Mouse (Mus musculus) embryonic facial prominence, embryonic 10.5 days (tissue): ENCODE results near the gene Nab2. TPM values are rescaled to one million over a fixed set of nuclear protein-coding genes. Genes with fewer than 3 reads are reported as not detected.
A peak's percentile ranks its signal among the peaks of the same experiment; 100 is the strongest.

Experiments used
- DNase-seq: peaks from one replicate; pipeline ENCODE4 v3.0.0-alpha.2; 2017; ENCODE audit warnings: low spot score
- H3K27ac ChIP-seq: fragments of 300-500 bp; sonication (generic); replicated peaks from 2 replicates; pipeline ENCODE4 v1.5.1; 2016; ENCODE audit warnings: mild to moderate bottlenecking
- H3K27me3 ChIP-seq: fragments of 300-500 bp; sonication (generic); replicated peaks from 2 replicates; pipeline ENCODE4 v1.6.1; 2016; ENCODE audit warnings: low read depth, mild to moderate bottlenecking; ENCODE audit not compliant: poor library complexity, severe bottlenecking
- H3K36me3 ChIP-seq: fragments of 300-500 bp; sonication (generic); replicated peaks from 2 replicates; pipeline ENCODE4 v1.6.1; 2016; ENCODE audit warnings: mild to moderate bottlenecking, moderate library complexity
- H3K4me1 ChIP-seq: fragments of 300-500 bp; sonication (generic); 2 replicates; pipeline ENCODE4 v1.6.1; 2016
- H3K4me3 ChIP-seq: fragments of 300-500 bp; sonication (generic); 2 replicates; pipeline ENCODE4 v1.5.1; 2016; ENCODE audit warnings: mild to moderate bottlenecking, moderate library complexity
- H3K9me3 ChIP-seq: fragments of 300-500 bp; sonication (generic); 2 replicates; pipeline ENCODE4 v1.6.1; 2016; ENCODE audit warnings: mild to moderate bottlenecking
- WGBS: fragments of 180-500 bp; shearing (Covaris S2); methylation state at CpG from one replicate; pipeline ENCODE4 v1.1.7; 2016; 5-methylcytosine and 5-hydroxymethylcytosine counted together
- polyA plus RNA-seq: library from polyadenylated mRNA; unstranded; fragments of >200 nt; fragmentation: Nextera tagmentation; extraction: Ambion mirVana; gene quantifications from 2 replicates; pipeline ENCODE4 v1.2.1, GENCODE M21; 2016

The Nab2 gene
- polyA plus RNA-seq, 1 experiment from 2014 or later: 12.1 TPM

DNA sequence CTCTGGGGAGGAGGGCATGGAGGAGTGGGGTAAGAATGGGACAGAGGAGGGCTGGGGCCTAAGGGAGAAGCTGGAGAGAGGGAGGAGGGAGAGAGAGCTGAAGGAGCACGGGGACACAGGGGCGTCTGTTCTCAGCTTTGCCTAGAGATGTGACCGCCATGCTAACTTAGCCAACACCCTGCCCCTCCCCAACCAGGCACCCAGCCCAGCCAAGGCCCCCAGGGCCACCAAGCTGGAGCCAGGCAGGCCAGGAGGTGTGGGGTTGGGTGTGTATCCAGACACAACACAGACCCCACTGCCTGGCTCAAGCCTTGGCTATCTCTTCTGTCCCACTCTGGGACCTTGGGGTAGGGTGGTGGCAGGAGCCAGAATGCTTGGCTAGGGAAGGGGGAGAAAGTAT is 52.8 kb downstream of the Nab2 start:
- Histone ChIP-seq H3K36me3 (peaks cover 35% of the 10 kb centered on the region), H3K4me3 (peak overlapping the region; percentile 91), H3K27me3 (0 out of 2 replicates have a peak, but pooled peaks cover 4% of the 10 kb centered on the region), H3K4me1 (peaks cover 88% of the 10 kb centered on the region), H3K9me3 (no peaks in the 10 kb centered on the region), H3K27ac (peak overlapping the region; percentile 89)
- DNase-seq: no peak
- WGBS: 49% methylated on average over 3 of the region's 3 CpGs

DNA sequence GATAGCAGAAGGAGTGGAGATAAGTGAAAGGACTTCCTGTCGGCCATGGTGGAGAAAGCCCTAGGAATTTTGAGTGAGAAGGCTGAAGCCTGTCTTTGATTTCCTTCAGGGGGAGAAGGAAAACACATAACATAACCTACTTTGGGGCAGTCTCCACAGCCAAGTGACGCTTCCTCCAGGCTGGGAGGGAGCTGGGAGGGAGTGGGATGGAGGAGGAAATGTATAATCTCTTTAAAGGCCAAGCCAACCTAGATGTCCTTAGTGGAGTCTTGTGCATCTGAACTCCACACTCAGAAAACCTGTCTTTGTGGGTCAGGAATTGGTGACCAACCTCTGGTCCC is 53.4 kb downstream of the Nab2 start:
- Histone ChIP-seq H3K27ac (peak overlapping the region; percentile 89), H3K4me3 (peak overlapping the region; percentile 91), H3K27me3 (0 out of 2 replicates have a peak, but pooled peaks cover 4% of the 10 kb centered on the region), H3K4me1 (peaks cover 89% of the 10 kb centered on the region), H3K9me3 (no peaks in the 10 kb centered on the region), H3K36me3 (peaks cover 41% of the 10 kb centered on the region)
- DNase-seq: no peak
- WGBS: 19% methylated on average over 2 of the region's 2 CpGs

DNA sequence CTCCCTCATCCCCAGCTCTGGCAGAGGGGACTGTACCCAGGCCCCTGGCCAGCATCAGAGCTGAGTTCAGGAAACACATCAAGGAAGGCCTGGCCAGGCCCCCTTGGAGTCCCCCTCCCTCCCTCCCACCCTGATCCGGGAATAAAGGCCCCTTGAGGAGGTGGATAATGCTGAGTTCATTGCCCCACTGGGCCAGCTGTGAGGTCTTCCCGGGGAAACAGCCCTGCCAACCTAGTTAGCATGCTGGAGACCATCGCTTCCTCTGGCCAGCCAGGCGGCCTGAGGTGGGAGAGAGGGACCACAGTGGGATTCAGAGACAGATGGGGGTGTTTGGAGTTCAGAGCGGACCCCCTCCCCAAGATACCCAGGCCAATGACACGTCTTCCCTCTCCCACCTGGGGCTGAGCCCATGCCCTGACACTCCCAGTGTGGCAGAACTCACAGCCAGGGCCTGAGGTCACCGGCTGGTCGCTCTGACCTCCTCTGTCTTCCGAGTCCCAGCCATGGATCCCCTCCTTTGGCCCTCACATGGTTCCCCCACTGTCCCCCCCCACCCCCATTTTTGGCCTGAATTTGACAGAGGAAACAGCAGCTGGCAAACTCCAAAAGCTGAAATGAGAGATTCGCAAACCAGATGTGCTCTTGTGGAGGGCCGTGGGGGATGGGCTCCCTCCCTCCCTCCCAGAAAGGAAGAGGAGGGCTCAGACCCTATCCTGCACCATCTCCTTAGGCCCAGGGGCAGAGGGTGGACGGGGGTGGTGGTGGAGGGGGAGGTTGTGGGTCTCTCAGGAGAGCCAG is 53.9 kb downstream of the Nab2 start:
- peak overlapping the region; percentile 89 for H3K27ac ChIP-seq
- H3K4me3 ChIP-seq: peak overlapping the region; percentile 91
- 16% methylated on average over 12 of the region's 12 CpGs for WGBS
- peaks cover 89% of the 10 kb centered on the region for H3K4me1 ChIP-seq
- no peaks in the 10 kb centered on the region for H3K9me3 ChIP-seq
- H3K36me3 ChIP-seq: peaks cover 47% of the 10 kb centered on the region
- 0 out of 2 replicates have a peak, but pooled peaks cover 4% of the 10 kb centered on the region for H3K27me3 ChIP-seq
- peak; percentile 80 for DNase-seq

DNA sequence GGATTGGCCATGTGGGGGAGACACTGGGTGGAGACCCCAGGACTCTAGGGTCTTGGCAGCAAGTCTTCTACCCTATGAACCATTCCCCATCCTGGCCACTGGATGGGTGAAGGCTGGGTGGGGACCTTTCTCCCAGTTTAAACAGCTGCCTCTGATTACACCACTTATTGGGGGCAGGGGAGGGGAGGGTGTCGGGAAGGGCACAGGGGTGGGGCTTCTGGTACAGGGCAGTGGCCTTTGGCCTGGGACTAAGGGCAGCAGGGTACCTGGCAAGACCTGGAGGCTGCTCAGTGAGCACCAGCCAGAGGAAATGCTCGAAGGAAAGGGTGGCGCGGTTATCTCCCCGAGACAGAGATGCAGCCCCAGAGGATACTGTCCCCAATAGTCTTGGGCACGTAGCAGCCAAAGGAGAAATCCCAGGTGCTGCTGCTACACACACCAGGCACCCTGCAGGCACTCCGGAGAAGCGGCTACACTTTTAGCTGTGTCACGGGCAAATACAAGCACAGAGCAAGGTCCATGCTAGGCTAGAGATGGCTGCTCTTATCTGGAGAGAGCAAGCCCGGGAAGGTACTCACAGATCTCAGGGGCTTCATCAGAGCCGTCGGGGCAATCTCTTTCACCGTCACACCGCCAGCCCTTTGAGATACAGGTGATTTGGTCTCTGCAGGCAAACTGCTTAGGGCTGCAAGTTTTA is 56.1 kb downstream of the Nab2 start:
- no peak overlapping the region for H3K27ac ChIP-seq
- 86% methylated on average over 14 of the region's 14 CpGs for WGBS
- H3K36me3 ChIP-seq: peaks cover 64% of the 10 kb centered on the region
- H3K27me3 ChIP-seq: 0 out of 2 replicates have a peak, but pooled peaks cover 4% of the 10 kb centered on the region
- H3K9me3 ChIP-seq: no peaks in the 10 kb centered on the region
- H3K4me1 ChIP-seq: peaks cover 78% of the 10 kb centered on the region
- no peak for DNase-seq
- H3K4me3 ChIP-seq: no peak overlapping the region

Other genes starting within 250 kb of the Nab2 start
- 0.57 and 0.58 TPM in 2 replicates for gene Stac3, start 166.9 kb downstream of the Nab2 start, polyA plus RNA-seq
- 2.2 and 4.5 TPM in 2 replicates for gene Ndufa4l2, start 153.6 kb downstream of the Nab2 start, polyA plus RNA-seq
- gene Shmt2, start 146.1 kb downstream of the Nab2 start, polyA plus RNA-seq: 110 and 129 TPM in 2 replicates
- gene Nxph4, start 134.0 kb downstream of the Nab2 start, polyA plus RNA-seq: 5.2 and 9.7 TPM in 2 replicates
- gene Lrp1, start 47.4 kb downstream of the Nab2 start, polyA plus RNA-seq: 66.6 and 70.6 TPM in 2 replicates
- gene Stat6, start 25.6 kb downstream of the Nab2 start, polyA plus RNA-seq: 10.4 and 11.5 TPM in 2 replicates
- gene Nemp1, start 1.7 kb downstream of the Nab2 start, polyA plus RNA-seq: 10.0 and 10.7 TPM in 2 replicates
- 0.54 and 0.71 TPM in 2 replicates for gene Myo1a, start 36.6 kb upstream of the Nab2 start, polyA plus RNA-seq
- 1.5 and 2.0 TPM in 2 replicates for gene Tac2, start 55.9 kb upstream of the Nab2 start, polyA plus RNA-seq
- 5.3 and 5.4 TPM in 2 replicates for gene Zbtb39, start 71.0 kb upstream of the Nab2 start, polyA plus RNA-seq
- 0.46 and 0.53 TPM in 2 replicates for gene Gpr182, start 83.2 kb upstream of the Nab2 start, polyA plus RNA-seq
- gene Rdh1, start 91.2 kb upstream of the Nab2 start, polyA plus RNA-seq: 0.07 and 0.08 TPM in 2 replicates
- 0.15 and 0.17 TPM in 2 replicates for gene Rdh16f1, start 91.2 kb upstream of the Nab2 start, polyA plus RNA-seq
- gene Rdh9, start 107.8 kb upstream of the Nab2 start, polyA plus RNA-seq: not detected in 2 replicates
- gene Rdh16, start 132.6 kb upstream of the Nab2 start, polyA plus RNA-seq: not detected in 2 replicates
- gene Rdh19, start 181.4 kb upstream of the Nab2 start, polyA plus RNA-seq: not detected in 2 replicates
- gene Rdh16f2, start 197.9 kb upstream of the Nab2 start, polyA plus RNA-seq: not detected in 2 replicates
- gene Rdh7, start 220.2 kb upstream of the Nab2 start, polyA plus RNA-seq: not detected in 2 replicates
- not detected in 2 replicates for gene Sdr9c7, start 229.9 kb upstream of the Nab2 start, polyA plus RNA-seq